In genomic region chr5:123381968-123382367, GRCm38 (mm10) we compare ENCODE assay signal across 8 mouse cellular contexts. TPM values are rescaled to one million over a fixed set of nuclear protein-coding genes. Genes with fewer than 3 reads are reported as not detected.
DNase-seq lines count a peak whose midpoint lies in the region; ATAC-seq lines count a peak whose summit lies in the region.

No protein-coding gene starts in this region.

- no peak overlapping the region for H3K4me3 ChIP-seq in lung, embryonic 15.5 days
- H3K4me3 ChIP-seq in midbrain, embryonic 16.5 days (ENCODE audit: low read depth, low read length), result no peak overlapping the region

- H3K4me1 ChIP-seq in lung, embryonic 15.5 days, result peaks cover 13% of the 10 kb centered on the region
- no peaks in the 10 kb centered on the region; the same call in 1 of the 2 replicates for H3K4me1 ChIP-seq in midbrain, embryonic 16.5 days (ENCODE audit: control insufficient read depth, insufficient read depth, low read length)

- ATAC-seq in lung, embryonic 15.5 days (ENCODE audit: borderline replicate concordance, extremely low read depth, low FRiP score, low TSS enrichment), result no peak
- ATAC-seq in midbrain, embryonic 16.5 days, result no peak

- no peak overlapping the region for H3K9ac ChIP-seq in lung, embryonic 15.5 days
- no peak overlapping the region for H3K9ac ChIP-seq in midbrain, embryonic 16.5 days (ENCODE audit: low read depth, low read length)

- H3K27me3 ChIP-seq in lung, embryonic 15.5 days, result peaks cover 13% of the 10 kb centered on the region; the same call in 1 of the 2 replicates
- no peaks in the 10 kb centered on the region for H3K27me3 ChIP-seq in midbrain, embryonic 16.5 days (ENCODE audit: control insufficient read depth, insufficient read depth, low read depth, low read length)

- intact Hi-C loops in heart, postnatal 25 days (cut with DNase I), result no loop called here

- DNase-seq in adrenal gland, adult 2 months, result peak; percentile 70
- no peak for DNase-seq in adrenal gland, postnatal 4 days (ENCODE audit: low spot score in 2 of 2)
- peak; percentile 59 for DNase-seq in NIH3T3 (ENCODE audit: low read depth)
- peak; percentile 32 for DNase-seq in heart, postnatal 25 days (ENCODE audit: low spot score)
- no peak for DNase-seq in urinary bladder, postnatal 36 days (ENCODE audit: low spot score in 2 of 2)
- no peak for DNase-seq in layer of hippocampus, postnatal 25 days (ENCODE audit: extremely low spot score in 1 of 2, low spot score in 1 of 2)

- no peaks in the 10 kb centered on the region for H3K36me3 ChIP-seq in lung, embryonic 15.5 days
- H3K36me3 ChIP-seq in midbrain, embryonic 16.5 days (ENCODE audit: control insufficient read depth, insufficient read depth, low read length), result no peaks in the 10 kb centered on the region

- WGBS in lung, embryonic 15.5 days, result 10% methylated on average over 20 of the region's 20 CpGs
- WGBS in midbrain, embryonic 16.5 days, result 40% methylated on average over 20 of the region's 20 CpGs

- H3K4me2 ChIP-seq in lung, embryonic 15.5 days, result peak overlapping the region; percentile 28
- H3K4me2 ChIP-seq in midbrain, embryonic 16.5 days (ENCODE audit: low read length), result no peak overlapping the region

- H3K27ac ChIP-seq in lung, embryonic 15.5 days, result no peak overlapping the region
- H3K27ac ChIP-seq in midbrain, embryonic 16.5 days (ENCODE audit: low read length), result no peak overlapping the region

- H3K9me3 ChIP-seq in lung, embryonic 15.5 days, result no peaks in the 10 kb centered on the region
- H3K9me3 ChIP-seq in midbrain, embryonic 16.5 days (replicated peaks; ENCODE audit: control insufficient read depth, low read length, poor library complexity, severe bottlenecking), result no peaks in the 10 kb centered on the region

RNA-seq across cellular contexts. Expression of gene Mlxip, which starts 12.6 kb away (rescaled TPM):
- total RNA-seq in adrenal gland, adult 2 months (2021), result 10 to 100 TPM; 15.2 to 27.4 TPM
- polyA plus RNA-seq in adrenal gland, adult 2 months (2012; rRNA removed), result 45.5 TPM in 2 replicates
- 10 to 100 TPM; 30.2 to 35.1 TPM for total RNA-seq in adrenal gland, postnatal 4 days (2021)
- 10 to 100 TPM; 23.0 to 25.7 TPM for total RNA-seq in heart, postnatal 25 days (2021)
- 17.1 and 20.6 TPM in 2 replicates for polyA plus RNA-seq in lung, embryonic 15.5 days (2015; fragmentation: Nextera tagmentation; extraction: Ambion mirVana)
- total RNA-seq in layer of hippocampus, postnatal 25 days (2021), result 10 to 100 TPM; 16.6 to 21.6 TPM
- 15.5 and 19.0 TPM in 2 replicates for polyA plus RNA-seq in midbrain, embryonic 16.5 days (2015; fragmentation: Nextera tagmentation; extraction: Ambion mirVana)

RNA-seq across cellular contexts. Expression of gene Bcl7a, which starts 38.3 kb away (rescaled TPM):
- total RNA-seq in adrenal gland, adult 2 months (2021), result 10 to 100 TPM in 1 of 2 experiments, 1 to 10 TPM in 1; 6.1 to 11.2 TPM
- 5.2 and 6.1 TPM in 2 replicates for polyA plus RNA-seq in adrenal gland, adult 2 months (2012; rRNA removed)
- total RNA-seq in adrenal gland, postnatal 4 days (2021), result 10 to 100 TPM; 21.8 to 29.2 TPM
- 1 to 10 TPM; 8.6 to 9.5 TPM for total RNA-seq in heart, postnatal 25 days (2021)
- polyA plus RNA-seq in lung, embryonic 15.5 days (2015; fragmentation: Nextera tagmentation; extraction: Ambion mirVana), result 21.2 and 24.6 TPM in 2 replicates
- 10 to 100 TPM; 68.7 to 70.3 TPM for total RNA-seq in layer of hippocampus, postnatal 25 days (2021)
- 34.1 and 36.7 TPM in 2 replicates for polyA plus RNA-seq in midbrain, embryonic 16.5 days (2015; fragmentation: Nextera tagmentation; extraction: Ambion mirVana)

Comparison
In these comparisons a context has a peak if more than half of its experiments do, and no peak if none do; other contexts are left out.
1. DNase-seq: peak in adrenal gland, adult 2 months (single experiment), NIH3T3 (single experiment) and heart, postnatal 25 days (single experiment); none in adrenal gland, postnatal 4 days (0 of 2), urinary bladder, postnatal 36 days (0 of 2) and layer of hippocampus, postnatal 25 days (0 of 2).